Mouse (Mus musculus) forebrain, embryonic 10.5 days (tissue): Measurements from ENCODE around the gene Map3k12. TPM values are rescaled to one million over a fixed set of nuclear protein-coding genes. Genes with fewer than 3 reads are reported as not detected.

Source experiments
- DNase-seq: peaks from one replicate; pipeline ENCODE4 v3.0.0-alpha.2; 2017; ENCODE audit warnings: low spot score; ENCODE audit errors: extremely low spot score
- H3K27ac ChIP-seq: fragments of 300-500 bp; sonication (generic); 2 replicates; pipeline ENCODE4 v1.5.1; 2016; ENCODE audit warnings: mild to moderate bottlenecking
- H3K27me3 ChIP-seq: fragments of 300-500 bp; sonication (generic); 2 replicates; pipeline ENCODE4 v1.6.1; 2016; ENCODE audit warnings: mild to moderate bottlenecking; ENCODE audit not compliant: poor library complexity, severe bottlenecking
- H3K36me3 ChIP-seq: fragments of 300-500 bp; sonication (generic); replicated peaks from 2 replicates; pipeline ENCODE4 v1.6.1; 2016; ENCODE audit warnings: mild to moderate bottlenecking, moderate library complexity
- H3K4me1 ChIP-seq: fragments of 300-500 bp; sonication (generic); 2 replicates; pipeline ENCODE4 v1.6.1; 2016
- H3K4me3 ChIP-seq: fragments of 300-500 bp; sonication (generic); 2 replicates; pipeline ENCODE4 v1.5.1; 2016; ENCODE audit warnings: mild to moderate bottlenecking, moderate library complexity
- H3K9me3 ChIP-seq: fragments of 300-500 bp; sonication (generic); 2 replicates; pipeline ENCODE4 v1.6.1; 2016; ENCODE audit warnings: mild to moderate bottlenecking, moderate library complexity
- WGBS: fragments of 180-500 bp; shearing (Covaris S2); methylation state at CpG from one replicate; pipeline ENCODE4 v1.1.7; 2016; 5-methylcytosine and 5-hydroxymethylcytosine counted together
- polyA plus RNA-seq: library from polyadenylated mRNA; unstranded; fragments of >200 nt; fragmentation: Nextera tagmentation; extraction: Ambion mirVana; gene quantifications from 2 replicates; pipeline ENCODE4 v1.2.1, GENCODE M21; 2016

The Map3k12 gene
- polyA plus RNA-seq, 1 experiment from 2014 or later = 24.0 TPM

- no peak overlapping the region for H3K27ac ChIP-seq
These were observed 29.2 kb downstream of the Map3k12 start for GRCm38 (mm10) chr15:102487664-102488063.

GRCm38 (mm10) chr15:102485853-102486252 lies 31.0 kb downstream of the Map3k12 start:
- WGBS = 92% methylated on average over 12 of the region's 12 CpGs
- H3K36me3 ChIP-seq = peaks cover 99% of the 10 kb centered on the region
- no peak for DNase-seq
- no peaks in the 10 kb centered on the region for H3K9me3 ChIP-seq
- no peaks in the 10 kb centered on the region for H3K4me1 ChIP-seq
- no peak overlapping the region for H3K27ac ChIP-seq
- no peak overlapping the region for H3K4me3 ChIP-seq
- no peaks in the 10 kb centered on the region for H3K27me3 ChIP-seq

More at GRCm38 (mm10) chr15:102487664-102488063, 29.2 kb downstream of the Map3k12 start:
- no peaks in the 10 kb centered on the region for H3K9me3 ChIP-seq
- 79% methylated on average over 1 of the region's 1 CpGs for WGBS
- H3K27me3 ChIP-seq = no peaks in the 10 kb centered on the region
- no peaks in the 10 kb centered on the region for H3K4me1 ChIP-seq
- DNase-seq = no peak
- peaks cover 100% of the 10 kb centered on the region for H3K36me3 ChIP-seq
- H3K4me3 ChIP-seq = no peak overlapping the region

- 96% methylated on average over 3 of the region's 3 CpGs for WGBS
- no peak overlapping the region for H3K27ac ChIP-seq
- H3K4me1 ChIP-seq = no peaks in the 10 kb centered on the region
- H3K27me3 ChIP-seq = no peaks in the 10 kb centered on the region
- H3K36me3 ChIP-seq = peaks cover 98% of the 10 kb centered on the region
- no peak overlapping the region for H3K4me3 ChIP-seq
- H3K9me3 ChIP-seq = no peaks in the 10 kb centered on the region
- no peak for DNase-seq
These were observed 33.7 kb downstream of the Map3k12 start for GRCm38 (mm10) chr15:102483136-102483535.

- WGBS = 93% methylated on average over 2 of the region's 2 CpGs
- H3K36me3 ChIP-seq = peaks cover 69% of the 10 kb centered on the region
These were observed 42.3 kb downstream of the Map3k12 start for GRCm38 (mm10) chr15:102474520-102474919.

DNA sequence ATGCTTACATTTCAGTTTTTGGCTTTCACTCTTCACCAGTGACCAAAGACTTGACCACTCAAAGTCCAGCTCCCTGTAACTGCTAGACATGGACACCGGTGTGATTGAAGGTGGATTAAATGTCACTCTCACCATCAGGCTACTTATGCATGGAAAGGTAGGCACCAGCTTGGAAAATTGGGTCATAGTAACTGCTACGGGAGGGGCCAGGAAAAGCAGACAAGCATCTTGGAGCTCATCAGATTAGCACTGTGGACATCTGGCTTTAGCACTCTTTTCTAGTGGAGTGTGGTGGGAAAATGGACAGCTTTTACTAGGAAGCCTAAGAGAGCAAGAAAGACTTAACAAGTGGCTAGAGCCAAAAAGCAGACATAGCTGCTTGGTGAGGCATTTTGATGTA lies 43.6 kb downstream of the Map3k12 start:
- Histone ChIP-seq H3K27me3 (no peaks in the 10 kb centered on the region), H3K27ac (no peak overlapping the region), H3K9me3 (peaks cover 5% of the 10 kb centered on the region), H3K4me3 (peak overlapping the region; percentile 15; the same call in 1 of the 2 replicates), H3K36me3 (peaks cover 64% of the 10 kb centered on the region), H3K4me1 (peaks cover 25% of the 10 kb centered on the region)
- no peak for DNase-seq
- WGBS = 82% methylated on average over 2 of the region's 2 CpGs

More at GRCm38 (mm10) chr15:102474520-102474919, 42.3 kb downstream of the Map3k12 start:
- H3K27me3 ChIP-seq = no peaks in the 10 kb centered on the region
- no peak for DNase-seq
- H3K4me3 ChIP-seq = no peak overlapping the region
- H3K4me1 ChIP-seq = peaks cover 25% of the 10 kb centered on the region
- no peaks in the 10 kb centered on the region for H3K9me3 ChIP-seq
- H3K27ac ChIP-seq = no peak overlapping the region

DNA sequence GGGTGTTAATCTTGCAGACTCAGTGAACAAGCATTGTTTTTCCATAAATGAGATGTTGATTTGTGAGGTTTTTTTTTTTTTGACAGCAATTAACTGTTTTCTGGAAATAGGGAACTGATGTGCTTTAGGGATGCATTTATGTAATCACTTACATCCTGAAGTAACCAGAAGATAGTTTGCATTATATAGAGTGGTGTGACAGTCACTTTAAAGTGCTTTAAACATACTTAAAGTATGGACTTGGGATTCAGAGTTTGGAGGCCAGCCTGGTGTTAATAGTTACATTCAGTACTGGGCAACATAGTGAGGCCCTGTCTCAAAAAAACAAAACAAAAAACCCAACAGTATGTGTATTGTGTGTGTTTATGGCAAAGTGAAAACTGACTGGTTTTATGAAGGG lies 45.1 kb downstream of the Map3k12 start:
- H3K36me3 ChIP-seq = peaks cover 49% of the 10 kb centered on the region

GRCm38 (mm10) chr15:102471295-102471645 lies 45.6 kb downstream of the Map3k12 start:
- Histone ChIP-seq H3K9me3 (peaks cover 5% of the 10 kb centered on the region), H3K4me3 (peak overlapping the region; percentile 96), H3K27me3 (no peaks in the 10 kb centered on the region), H3K27ac (peak overlapping the region; percentile 99), H3K36me3 (peaks cover 45% of the 10 kb centered on the region), H3K4me1 (peaks cover 25% of the 10 kb centered on the region)
- WGBS = under 1% methylated on average over 10 of the region's 10 CpGs
- DNase-seq = no peak

More for the DNA sequence above, 45.1 kb downstream of the Map3k12 start:
- Histone ChIP-seq H3K4me3 (peak overlapping the region; percentile 96), H3K27ac (no peak overlapping the region), H3K4me1 (peaks cover 25% of the 10 kb centered on the region), H3K27me3 (no peaks in the 10 kb centered on the region), H3K9me3 (peaks cover 5% of the 10 kb centered on the region)
- no peak for DNase-seq

DNA sequence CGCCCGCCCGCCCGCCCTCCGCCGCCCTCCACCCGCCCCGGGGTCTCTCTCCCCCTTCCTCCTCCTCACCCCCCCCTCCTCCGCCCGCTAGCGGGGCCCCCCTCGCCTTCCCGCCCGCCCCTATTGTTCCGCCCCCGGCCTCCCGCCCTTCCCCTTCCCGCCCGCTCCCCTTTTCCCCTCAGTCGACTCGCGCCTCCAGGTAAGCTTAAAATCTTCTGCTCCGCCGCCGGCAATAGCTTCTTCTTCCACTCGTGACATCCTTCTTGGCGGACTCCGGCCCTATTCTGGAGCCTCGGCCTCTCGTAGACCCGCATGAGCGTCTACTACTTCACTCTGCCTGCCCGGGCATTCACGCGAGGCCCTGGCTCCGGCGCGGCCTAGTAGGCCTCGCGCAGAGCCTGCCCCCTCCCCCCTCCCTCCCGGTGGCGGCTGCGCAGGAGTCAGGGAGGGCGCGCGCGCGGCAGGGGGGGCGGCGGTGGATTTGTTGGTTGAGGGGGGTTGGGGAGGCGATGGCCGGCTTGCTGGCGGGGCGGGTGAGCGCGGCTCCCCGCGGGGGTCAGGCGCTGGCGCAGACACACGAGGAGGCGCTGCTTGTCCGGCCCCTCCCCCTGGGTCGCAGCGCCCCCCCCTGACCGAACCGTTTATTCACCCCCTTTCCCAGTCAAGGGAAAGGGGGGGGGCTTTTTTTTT lies 46.1 kb downstream of the Map3k12 start:
- Histone ChIP-seq H3K27ac (peak overlapping the region; percentile 99), H3K4me3 (peak overlapping the region; percentile 96), H3K27me3 (no peaks in the 10 kb centered on the region), H3K9me3 (peaks cover 5% of the 10 kb centered on the region), H3K36me3 (peaks cover 39% of the 10 kb centered on the region), H3K4me1 (peaks cover 25% of the 10 kb centered on the region)
- peak; percentile 83 for DNase-seq
- WGBS = 1% methylated on average over 47 of the region's 67 CpGs

DNA sequence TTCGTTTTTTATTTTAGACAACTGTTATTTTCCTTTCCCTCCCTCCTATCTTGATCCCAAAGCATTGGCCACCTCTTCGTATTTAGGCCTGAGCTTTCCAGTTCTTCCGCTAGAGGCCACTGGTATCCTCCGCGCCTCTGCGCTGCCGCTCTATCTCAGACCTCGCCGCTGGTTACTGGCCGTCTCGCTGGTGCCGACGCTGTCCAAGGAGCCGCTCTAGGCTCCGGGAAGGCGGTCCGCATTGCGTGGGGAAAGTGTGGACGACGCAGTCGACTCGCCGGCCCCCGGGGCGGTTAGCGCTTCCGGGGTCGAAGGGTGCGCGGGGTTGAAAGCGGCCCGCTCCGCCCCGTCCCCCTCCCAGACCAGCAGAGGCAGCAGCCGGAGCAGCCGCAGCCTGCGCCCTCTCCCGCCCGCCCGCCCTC lies 46.7 kb downstream of the Map3k12 start, which contains the start of gene Pcbp2:
Gene Pcbp2, plus strand, starts transcription at position 357 of the 422 bp plus-strand sequence.
- H3K36me3 ChIP-seq = peaks cover 34% of the 10 kb centered on the region
- peak within 1 kb of the TSS; percentile 96 for H3K4me3 ChIP-seq
- H3K27ac ChIP-seq = peak within 1 kb of the TSS; percentile 99
- peak; percentile 96 for DNase-seq
- peaks cover 25% of the 10 kb centered on the region for H3K4me1 ChIP-seq
- under 1% methylated on average over 34 of the region's 40 CpGs for WGBS
- peaks cover 5% of the 10 kb centered on the region for H3K9me3 ChIP-seq
- no peaks in the 10 kb centered on the region for H3K27me3 ChIP-seq

DNA sequence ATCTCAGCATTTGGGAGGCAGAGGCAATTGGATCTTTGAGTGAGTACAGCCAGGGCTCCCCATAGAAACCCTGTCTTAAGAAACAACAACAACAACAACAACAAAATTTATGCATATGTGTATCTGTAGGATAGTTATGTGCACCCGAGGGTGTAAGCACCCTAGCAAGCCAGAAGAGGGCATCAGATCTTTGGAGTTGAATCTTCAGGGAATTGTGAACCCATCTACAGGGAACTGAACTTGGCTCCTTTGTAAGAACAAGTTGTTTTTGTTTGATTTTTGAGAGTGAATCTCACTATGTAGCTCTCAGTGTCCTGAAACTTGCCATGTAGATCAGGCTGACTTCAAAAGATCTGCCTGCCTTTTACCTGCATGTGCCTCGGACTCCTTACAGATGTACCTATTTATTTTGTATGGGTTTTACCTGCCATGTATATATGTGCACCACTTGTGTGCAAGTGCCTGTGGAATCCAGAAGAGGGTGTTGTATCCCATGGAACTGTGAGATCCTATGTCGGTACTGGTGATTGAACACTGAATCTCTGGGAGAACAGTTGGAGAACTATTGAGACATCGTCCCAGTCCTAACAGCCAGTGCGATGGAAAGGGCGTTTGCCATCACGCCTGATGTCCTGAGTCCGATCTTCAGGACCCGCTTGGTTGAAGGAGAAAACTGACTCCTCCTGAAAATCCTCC lies 48.0 kb downstream of the Map3k12 start:
- 96% methylated on average over 9 of the region's 9 CpGs for WGBS
- Histone ChIP-seq H3K4me3 (no peak overlapping the region), H3K36me3 (peaks cover 20% of the 10 kb centered on the region), H3K27me3 (no peaks in the 10 kb centered on the region), H3K27ac (no peak overlapping the region), H3K9me3 (peaks cover 5% of the 10 kb centered on the region), H3K4me1 (peaks cover 25% of the 10 kb centered on the region)
- DNase-seq = no peak

DNA sequence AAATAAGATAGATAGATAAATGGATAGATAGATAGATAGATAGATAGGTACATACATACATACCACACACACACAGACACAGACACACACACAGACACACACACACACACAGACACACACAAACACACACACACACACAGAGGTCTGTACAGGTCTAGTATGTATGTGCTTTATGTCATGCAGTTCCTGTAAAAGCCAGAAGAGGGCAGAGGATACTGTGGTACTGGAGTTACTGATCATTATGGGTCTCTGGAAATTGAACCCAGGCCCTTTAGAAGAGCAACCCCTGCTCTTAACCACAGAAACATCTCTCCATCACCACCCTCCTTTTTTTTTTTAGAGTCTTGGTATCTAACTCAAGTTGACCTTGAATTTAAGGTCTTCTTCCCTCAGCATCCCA lies 53.2 kb downstream of the Map3k12 start:
- no peak overlapping the region for H3K4me3 ChIP-seq
- no peak overlapping the region for H3K27ac ChIP-seq
- no peak for DNase-seq
- H3K9me3 ChIP-seq = peaks cover 3% of the 10 kb centered on the region
- peaks cover 24% of the 10 kb centered on the region for H3K4me1 ChIP-seq
- H3K36me3 ChIP-seq = peaks cover 19% of the 10 kb centered on the region
- H3K27me3 ChIP-seq = no peaks in the 10 kb centered on the region

GRCm38 (mm10) chr15:102461430-102462075 lies 55.3 kb downstream of the Map3k12 start:
- peaks cover 29% of the 10 kb centered on the region for H3K4me1 ChIP-seq
- no peak for DNase-seq
- H3K27ac ChIP-seq = no peak overlapping the region
- WGBS = 83% methylated on average over 9 of the region's 9 CpGs
- H3K4me3 ChIP-seq = no peak overlapping the region
- H3K36me3 ChIP-seq = peaks cover 14% of the 10 kb centered on the region
- H3K9me3 ChIP-seq = no peaks in the 10 kb centered on the region
- H3K27me3 ChIP-seq = no peaks in the 10 kb centered on the region

DNA sequence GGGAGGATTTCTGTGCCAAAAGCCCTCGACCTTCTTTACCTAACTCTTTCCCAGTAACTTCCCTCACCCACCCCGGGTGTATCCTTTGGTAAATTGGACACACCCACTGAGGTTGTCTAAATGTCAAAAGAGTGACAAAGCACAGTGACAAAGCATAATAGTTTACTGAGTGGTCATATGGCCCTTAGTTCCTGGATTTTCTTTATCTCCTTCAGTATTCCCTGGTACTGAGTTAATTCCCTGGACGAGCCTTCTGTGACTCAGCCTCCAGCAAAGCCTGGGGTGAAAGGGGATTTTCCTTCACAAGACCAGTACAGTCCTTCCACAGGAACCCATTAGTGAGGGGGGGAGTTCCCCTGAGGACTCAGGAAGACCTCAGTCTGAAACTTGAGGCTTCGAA lies 55.9 kb downstream of the Map3k12 start:
- no peak overlapping the region for H3K27ac ChIP-seq
- H3K9me3 ChIP-seq = no peaks in the 10 kb centered on the region
- H3K4me3 ChIP-seq = peak overlapping the region; percentile 49; the same call in 1 of the 2 replicates
- H3K4me1 ChIP-seq = peaks cover 29% of the 10 kb centered on the region
- peaks cover 14% of the 10 kb centered on the region for H3K36me3 ChIP-seq
- no peaks in the 10 kb centered on the region for H3K27me3 ChIP-seq
- DNase-seq = no peak
- 80% methylated on average over 4 of the region's 4 CpGs for WGBS
